Mouse (Mus musculus) liver, postnatal 0 days (tissue): ENCODE measurements around the gene Gm20708. TPM values are rescaled to one million over a fixed set of nuclear protein-coding genes. Genes with fewer than 3 reads are reported as not detected.

ENCODE experiments used
- ATAC-seq: fragments of 200-750 bp; cut with Nextera tagmentation; 2 replicates; pipeline ENCODE4 v1.8.0; 2017; ENCODE audit warnings: mild to moderate bottlenecking, moderate library complexity
- DNase-seq: peaks from one replicate; pipeline ENCODE4 v3.0.0-alpha.2; 2016
- H3K27ac ChIP-seq: fragments of 300-500 bp; sonication (generic); 2 replicates; pipeline ENCODE4 v1.5.1; 2014; ENCODE audit warnings: antibody characterized with exemption, moderate library complexity, mild to moderate bottlenecking, low read depth
- H3K27me3 ChIP-seq: fragments of 300-500 bp; sonication (generic); 2 replicates; pipeline ENCODE4 v1.6.1; 2014; ENCODE audit warnings: low read length, control low read depth, mixed read lengths; ENCODE audit not compliant: insufficient read depth
- H3K36me3 ChIP-seq: fragments of 300-500 bp; sonication (generic); replicated peaks from 2 replicates; pipeline ENCODE4 v1.6.1; 2014; ENCODE audit warnings: mild to moderate bottlenecking, control low read depth, low read length, moderate library complexity, mixed read lengths; ENCODE audit not compliant: insufficient read depth
- H3K4me1 ChIP-seq: fragments of 300-500 bp; sonication (generic); 2 replicates; pipeline ENCODE4 v1.6.1; 2014; ENCODE audit warnings: antibody characterized with exemption, mild to moderate bottlenecking, control low read depth; ENCODE audit not compliant: insufficient read depth
- H3K4me2 ChIP-seq: fragments of 300-500 bp; sonication (generic); 2 replicates; pipeline ENCODE4 v1.6.1; 2014; ENCODE audit warnings: low read depth, mild to moderate bottlenecking, low read length, moderate library complexity, mixed read lengths
- H3K4me3 ChIP-seq: fragments of 300-500 bp; sonication (generic); 2 replicates; pipeline ENCODE4 v1.5.1; 2014; ENCODE audit warnings: low read depth, low read length
- H3K9ac ChIP-seq: fragments of 300-500 bp; sonication (generic); replicated peaks from 2 replicates; pipeline ENCODE4 v1.6.1; 2014; ENCODE audit warnings: mild to moderate bottlenecking, moderate library complexity
- H3K9me3 ChIP-seq: fragments of 300-500 bp; sonication (generic); 2 replicates; pipeline ENCODE4 v1.6.1; 2016; ENCODE audit warnings: mild to moderate bottlenecking, control low read depth, low read length, mixed read lengths
- CTCF ChIP-seq: sonication (generic); IDR thresholded peaks from 2 replicates; pipeline ENCODE4 v1.5.1; 2016; ENCODE audit warnings: antibody characterized with exemption, low read depth
- EP300 ChIP-seq: IDR thresholded peaks from 2 replicates; pipeline ENCODE4 v1.6.1; 2016; ENCODE audit warnings: antibody characterized with exemption, low read depth, mild to moderate bottlenecking
- WGBS: fragments of 180-500 bp; shearing (Covaris S2); extraction: QIAGEN DNeasy Blood & Tissue Kit; methylation state at CpG from one replicate; pipeline ENCODE4 v1.1.7; 2014; ENCODE audit not compliant: insufficient replicate concordance; 5-methylcytosine and 5-hydroxymethylcytosine counted together
- polyA plus RNA-seq: library from polyadenylated mRNA; unstranded; fragments of >200 nt; fragmentation: Nextera tagmentation; extraction: Ambion mirVana; gene quantifications from 2 replicates; pipeline ENCODE4 v1.2.1, GENCODE M21; 2015

Gm20708 gene
- polyA plus RNA-seq, 1 experiment from 2014 or later = 0.48 TPM

DNA sequence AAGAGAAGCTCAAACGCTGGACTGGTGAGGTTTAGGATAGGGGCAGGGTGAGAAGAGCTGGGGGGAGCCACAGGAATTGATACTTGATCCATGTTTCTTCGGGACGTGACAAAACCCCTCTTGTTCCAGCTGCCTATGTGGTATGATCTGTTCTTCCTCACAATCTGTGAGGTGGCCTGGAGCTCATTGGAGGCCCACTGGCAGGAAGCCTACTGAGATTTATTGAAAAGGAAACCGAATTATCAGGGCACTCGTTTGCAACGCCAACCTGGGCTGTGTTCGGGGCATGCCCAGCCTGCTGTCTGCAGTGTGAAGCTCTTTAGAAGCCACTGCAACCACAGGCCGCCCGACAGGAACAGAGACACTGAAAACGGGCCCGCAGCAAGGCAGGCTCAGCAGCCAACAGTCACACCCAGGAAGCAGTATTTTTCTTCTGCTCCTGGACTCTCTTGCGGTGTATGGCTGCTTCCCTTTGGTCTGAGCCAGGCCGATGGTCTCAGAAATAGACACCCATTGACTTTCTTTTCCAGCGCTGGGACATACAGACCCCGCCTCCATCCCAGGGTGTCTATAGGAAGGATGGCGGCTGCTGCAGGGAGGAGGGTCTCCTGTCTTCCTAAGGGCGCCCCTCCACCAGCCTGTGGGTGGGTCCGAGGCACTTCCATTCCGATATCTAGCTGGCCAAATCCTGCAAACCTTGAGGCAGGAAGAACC, 39.0 kb downstream of the Gm20708 start:
- peak overlapping the region; percentile 92 for H3K27ac ChIP-seq
- H3K27me3 ChIP-seq = no peaks in the 10 kb centered on the region
- no peaks in the 10 kb centered on the region for H3K9me3 ChIP-seq
- peaks cover 24% of the 10 kb centered on the region for H3K36me3 ChIP-seq
- DNase-seq (no peak), ATAC-seq (peak; percentile 14)
- no peak for TF ChIP-seq CTCF
- no peak for TF ChIP-seq EP300
- H3K9ac ChIP-seq = peak overlapping the region; percentile 83
- H3K4me1 ChIP-seq = peaks cover 35% of the 10 kb centered on the region
- peak overlapping the region; percentile 65 for H3K4me3 ChIP-seq
- WGBS = 5% methylated on average over 19 of the region's 19 CpGs
- peak overlapping the region; percentile 92 for H3K4me2 ChIP-seq

GRCm38 (mm10) chr11:117848985-117849671, 39.7 kb downstream of the Gm20708 start, which contains the start of gene Birc5:
Gene Birc5 (plus strand): TSS chr11:117849251.
- Histone ChIP-seq H3K4me3 (peak within 1 kb of the TSS; percentile 65), H3K27me3 (no peaks in the 10 kb centered on the region), H3K9me3 (no peaks in the 10 kb centered on the region), H3K36me3 (peaks cover 31% of the 10 kb centered on the region), H3K4me1 (peaks cover 33% of the 10 kb centered on the region), H3K9ac (peak within 1 kb of the TSS; percentile 83), H3K27ac (peak within 1 kb of the TSS; percentile 92), H3K4me2 (peak within 1 kb of the TSS; percentile 92)
- 0% methylated on average over 51 of the region's 51 CpGs for whole genome bisulfite sequencing
- TF ChIP-seq CTCF (no peak), EP300 (peak; percentile 47; the same call in 1 of the 2 replicates)
- DNase-seq = peak; percentile 99
- peak; percentile 82 for ATAC-seq

GRCm38 (mm10) chr11:117852875-117853274, 43.4 kb downstream of the Gm20708 start:
- Histone ChIP-seq H3K27me3 (no peaks in the 10 kb centered on the region), H3K36me3 (peaks cover 62% of the 10 kb centered on the region)

DNA sequence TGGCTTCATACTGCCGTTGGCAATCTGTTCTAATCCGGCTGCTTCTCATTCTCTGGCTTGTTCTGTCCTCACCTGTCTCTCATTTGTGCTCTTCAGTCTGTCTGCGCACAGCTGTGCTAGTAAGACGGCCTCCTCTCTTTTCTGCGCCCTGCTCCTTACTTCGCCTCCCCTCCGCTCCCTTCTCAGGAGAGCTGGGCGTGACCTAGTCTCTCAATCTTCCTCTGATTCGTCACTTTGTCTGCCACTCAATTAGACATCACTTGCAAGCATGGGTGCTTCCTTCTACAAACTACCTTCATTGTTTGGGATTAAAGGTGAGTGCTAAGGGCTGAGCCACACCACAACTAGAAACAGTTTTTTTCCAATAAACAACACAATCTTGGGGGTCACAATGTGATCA, 44.8 kb downstream of the Gm20708 start:
- WGBS = 94% methylated on average over 9 of the region's 9 CpGs
- Histone ChIP-seq H3K4me2 (no peak overlapping the region), H3K27ac (no peak overlapping the region), H3K36me3 (peaks cover 62% of the 10 kb centered on the region), H3K9ac (no peak overlapping the region), H3K27me3 (no peaks in the 10 kb centered on the region), H3K9me3 (no peaks in the 10 kb centered on the region), H3K4me1 (peaks cover 8% of the 10 kb centered on the region), H3K4me3 (no peak overlapping the region)
- TF ChIP-seq CTCF = no peak
- TF ChIP-seq EP300 = no peak
- ATAC-seq (no peak), DNase-seq (no peak)

More at GRCm38 (mm10) chr11:117852875-117853274, 43.4 kb downstream of the Gm20708 start:
- 89% methylated on average over 3 of the region's 3 CpGs for WGBS
- no peaks in the 10 kb centered on the region for H3K9me3 ChIP-seq
- H3K4me2 ChIP-seq = no peak overlapping the region
- H3K4me1 ChIP-seq = peaks cover 16% of the 10 kb centered on the region
- no peak overlapping the region for H3K4me3 ChIP-seq
- no peak overlapping the region for H3K27ac ChIP-seq
- ATAC-seq = no peak
- H3K9ac ChIP-seq = no peak overlapping the region
- TF ChIP-seq EP300 (no peak), CTCF (no peak)
- DNase-seq = no peak

DNA sequence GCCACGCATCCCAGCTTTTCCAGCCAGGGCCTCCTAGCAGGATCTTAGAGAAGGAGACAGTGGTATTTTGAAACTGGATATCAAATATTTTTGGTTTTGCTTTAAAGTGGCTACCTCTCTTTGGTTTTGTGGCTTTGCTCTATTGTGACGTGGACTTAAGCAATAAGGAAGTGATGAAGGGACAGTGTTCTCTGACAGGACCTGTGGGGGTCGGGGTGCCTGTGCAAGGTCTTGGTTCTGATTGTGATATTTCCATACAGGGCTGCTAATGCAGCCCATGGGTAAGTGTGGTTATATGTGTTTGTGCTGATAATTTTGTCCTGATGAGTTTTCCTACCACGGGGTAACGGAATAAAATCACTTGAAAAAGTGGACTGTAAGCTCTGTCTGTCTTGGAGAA, 45.9 kb downstream of the Gm20708 start:
- Histone ChIP-seq H3K9me3 (no peaks in the 10 kb centered on the region), H3K4me2 (no peak overlapping the region), H3K27ac (no peak overlapping the region), H3K27me3 (peaks cover 8% of the 10 kb centered on the region), H3K4me3 (no peak overlapping the region), H3K4me1 (peaks cover 6% of the 10 kb centered on the region), H3K9ac (no peak overlapping the region), H3K36me3 (peaks cover 62% of the 10 kb centered on the region)
- WGBS = 93% methylated on average over 5 of the region's 5 CpGs
- no peak for ATAC-seq
- TF ChIP-seq CTCF (no peak), EP300 (no peak)
- no peak for DNase-seq

- Histone ChIP-seq H3K27ac (no peak overlapping the region), H3K4me2 (no peak overlapping the region), H3K9ac (no peak overlapping the region), H3K27me3 (peaks cover 14% of the 10 kb centered on the region), H3K4me3 (no peak overlapping the region), H3K36me3 (peaks cover 60% of the 10 kb centered on the region), H3K4me1 (0 out of 2 replicates have a peak, but pooled peaks cover 2% of the 10 kb centered on the region), H3K9me3 (no peaks in the 10 kb centered on the region)
- DNase-seq (no peak), ATAC-seq (no peak)
- WGBS = 78% methylated on average over 1 of the region's 1 CpGs
- no peak for TF ChIP-seq EP300
- no peak for TF ChIP-seq CTCF
These were observed 46.5 kb downstream of the Gm20708 start for GRCm38 (mm10) chr11:117855975-117856374.
